Mouse (Mus musculus): ENCODE results near the gene Maml1. TPM values are rescaled to one million over a fixed set of nuclear protein-coding genes. Genes with fewer than 3 reads are reported as not detected.

Maml1 gene
- polyA plus RNA-seq, 1 experiment, result 11.7 TPM

GRCm38 (mm10) chr11:50262020-50262419 is 30.1 kb downstream of the Maml1 start:
- TF ChIP-seq GATA1 (IDR thresholded peaks at IDR 0.05; ENCODE audit: low read length), result no peak

GRCm38 (mm10) chr11:50258310-50258709 is 33.8 kb downstream of the Maml1 start:
- TF ChIP-seq GATA1 (IDR thresholded peaks at IDR 0.05; ENCODE audit: low read length), result no peak

DNA sequence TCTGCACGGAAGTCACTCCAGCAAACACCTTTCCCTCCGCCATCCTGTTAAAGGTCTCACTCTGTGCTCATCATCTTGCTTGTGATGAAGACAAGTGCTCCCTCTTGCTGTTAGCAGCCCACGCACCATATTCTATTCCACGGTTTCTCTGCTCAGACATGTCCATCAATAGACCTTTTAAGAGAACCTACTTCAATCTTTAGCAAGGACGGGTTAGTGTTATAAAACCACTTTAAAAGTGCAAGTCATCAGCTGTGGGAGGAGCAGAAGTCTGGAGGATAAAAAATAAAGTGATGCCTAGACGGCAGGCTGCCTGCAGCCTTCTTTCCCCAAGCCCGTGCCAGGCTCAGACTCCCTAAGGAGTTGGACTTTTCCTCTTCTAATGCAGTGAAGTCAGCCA is 35.5 kb downstream of the Maml1 start:
- no peak for TF ChIP-seq GATA1 (IDR thresholded peaks at IDR 0.05; ENCODE audit: low read length)

DNA sequence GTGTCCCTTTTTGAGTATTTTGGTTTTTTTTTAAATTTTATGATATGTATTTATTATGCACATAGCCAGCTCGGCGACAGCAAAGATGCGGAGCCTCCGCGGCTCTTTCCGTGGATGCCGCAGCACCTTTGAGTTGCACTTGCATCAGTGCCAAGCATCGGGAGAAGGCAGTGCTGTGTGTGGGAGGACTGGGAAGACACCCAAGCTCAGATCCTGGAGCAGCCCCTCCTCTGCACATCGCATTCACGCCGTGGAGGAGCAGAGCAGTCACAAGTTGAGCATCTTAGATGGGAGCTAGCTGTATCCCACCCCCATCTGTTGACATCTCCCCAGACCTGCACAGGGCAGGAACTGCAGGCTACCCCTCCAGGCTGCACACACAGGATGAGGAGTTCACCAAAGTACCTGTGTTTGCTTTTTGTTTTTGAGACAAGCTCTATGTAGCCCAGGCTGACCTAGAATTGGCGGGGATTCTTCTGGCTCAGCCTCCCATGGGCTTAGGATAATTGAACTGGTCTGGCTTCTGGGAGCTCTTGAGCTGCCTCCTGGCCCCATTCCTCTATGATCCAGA is 38.0 kb downstream of the Maml1 start:
- no peak for TF ChIP-seq GATA1 (IDR thresholded peaks at IDR 0.05; ENCODE audit: low read length)

- TF ChIP-seq GATA1 (IDR thresholded peaks at IDR 0.05; ENCODE audit: low read length), result no peak
Measured at GRCm38 (mm10) chr11:50253393-50253792, 38.7 kb downstream of the Maml1 start.

GRCm38 (mm10) chr11:50252684-50253265 is 39.3 kb downstream of the Maml1 start:
- no peak for TF ChIP-seq GATA1 (IDR thresholded peaks at IDR 0.05; ENCODE audit: low read length)

DNA sequence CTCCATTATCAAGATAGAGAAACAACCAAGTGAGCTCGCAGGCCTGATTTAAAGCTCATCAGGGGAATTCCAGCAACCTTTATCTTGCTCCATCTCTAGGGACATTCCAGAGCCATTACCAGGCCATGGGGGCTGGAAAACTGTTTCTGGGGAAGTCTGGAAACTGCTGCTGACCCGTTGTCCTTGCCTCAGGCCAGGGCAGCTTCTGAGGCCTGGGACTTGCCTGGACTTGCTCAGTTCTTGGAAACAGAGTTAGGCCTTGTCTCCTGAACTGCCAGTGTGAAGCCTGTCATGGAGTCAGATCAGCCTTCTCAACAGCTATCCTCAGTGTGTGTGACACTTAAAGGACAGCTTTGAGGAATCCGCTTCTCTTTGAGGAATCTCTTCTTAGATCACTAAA is 39.9 kb downstream of the Maml1 start:
- no peak for TF ChIP-seq GATA1 (IDR thresholded peaks at IDR 0.05; ENCODE audit: low read length)

- no peak for TF ChIP-seq GATA1 (IDR thresholded peaks at IDR 0.05; ENCODE audit: low read length)
Measured at GRCm38 (mm10) chr11:50248473-50249171, 43.5 kb downstream of the Maml1 start.

GRCm38 (mm10) chr11:50245269-50245668 is 46.8 kb downstream of the Maml1 start:
- TF ChIP-seq GATA1 (IDR thresholded peaks at IDR 0.05; ENCODE audit: low read length), result no peak

DNA sequence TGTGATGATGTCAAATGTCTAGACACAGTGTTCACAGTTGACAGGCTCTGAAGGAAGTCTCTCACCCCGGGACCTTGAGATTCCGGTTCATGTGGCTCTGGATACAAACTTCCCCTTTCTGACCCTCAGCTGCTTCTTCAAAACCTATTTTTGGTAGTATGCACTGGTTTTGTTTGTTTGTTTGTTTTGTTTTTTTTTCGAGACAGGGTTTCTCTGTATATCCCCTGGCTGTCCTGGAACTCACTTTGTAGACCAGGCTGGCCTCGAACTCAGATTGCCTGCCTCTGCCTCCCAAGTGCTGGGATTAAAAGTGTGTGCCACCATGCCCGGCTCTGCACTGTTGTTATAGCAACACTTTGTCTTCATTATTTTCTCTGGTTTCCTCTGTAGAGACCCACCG is 48.2 kb downstream of the Maml1 start:
- no peak for TF ChIP-seq GATA1 (IDR thresholded peaks at IDR 0.05; ENCODE audit: low read length)

GRCm38 (mm10) chr11:50240235-50240911 is 51.7 kb downstream of the Maml1 start:
- TF ChIP-seq GATA1 (IDR thresholded peaks at IDR 0.05; ENCODE audit: low read length), result no peak

- no peak for TF ChIP-seq GATA1 (IDR thresholded peaks at IDR 0.05; ENCODE audit: low read length)
Measured at GRCm38 (mm10) chr11:50238821-50239791, 53.0 kb downstream of the Maml1 start.

GRCm38 (mm10) chr11:50238324-50238723 is 53.8 kb downstream of the Maml1 start, which contains the start of gene Ltc4s:
Gene Ltc4s (minus strand): TSS chr11:50238616.
- no peak for TF ChIP-seq GATA1 (IDR thresholded peaks at IDR 0.05; ENCODE audit: low read length)

- no peak for TF ChIP-seq GATA1 (IDR thresholded peaks at IDR 0.05; ENCODE audit: low read length)
Measured at GRCm38 (mm10) chr11:50236937-50237835, 54.9 kb downstream of the Maml1 start.

Data from G1E-ER4 (cell line).